Mouse (Mus musculus): ENCODE measurements at regions not wholly inside any gene's neighbourhood (a gene's known extent, or its start where the extent isn't known, plus 50 kb on each side); places are given as distances from the start of the nearest gene placed in this dataset.

DNA sequence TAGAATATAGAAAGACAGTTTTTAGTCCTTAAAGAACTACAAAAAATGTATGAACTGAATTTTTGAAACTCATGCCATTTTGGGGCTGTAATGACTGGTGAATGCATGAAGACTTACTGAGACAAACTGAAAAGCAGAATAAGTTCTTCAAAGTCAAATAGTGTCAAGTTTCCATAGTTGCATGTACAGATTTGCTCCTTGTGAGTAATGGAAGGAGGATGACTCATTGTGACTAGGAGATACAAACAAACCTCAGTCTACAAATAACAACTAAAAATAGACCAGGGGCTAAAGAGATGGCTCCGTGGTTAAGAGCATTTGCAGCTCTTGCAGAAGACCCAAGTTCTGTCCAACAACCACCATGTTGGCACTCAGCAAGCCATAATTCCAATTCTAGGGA, 342.5 kb downstream of the Arl4a start:
- no peak for TF ChIP-seq CTCF (IDR thresholded peaks at IDR 0.05; ENCODE audit: low read depth, low read length)
- TF ChIP-seq POLR2A (IDR thresholded peaks at IDR 0.05; ENCODE audit: extremely low read depth, insufficient read depth, low read length), result no peak

DNA sequence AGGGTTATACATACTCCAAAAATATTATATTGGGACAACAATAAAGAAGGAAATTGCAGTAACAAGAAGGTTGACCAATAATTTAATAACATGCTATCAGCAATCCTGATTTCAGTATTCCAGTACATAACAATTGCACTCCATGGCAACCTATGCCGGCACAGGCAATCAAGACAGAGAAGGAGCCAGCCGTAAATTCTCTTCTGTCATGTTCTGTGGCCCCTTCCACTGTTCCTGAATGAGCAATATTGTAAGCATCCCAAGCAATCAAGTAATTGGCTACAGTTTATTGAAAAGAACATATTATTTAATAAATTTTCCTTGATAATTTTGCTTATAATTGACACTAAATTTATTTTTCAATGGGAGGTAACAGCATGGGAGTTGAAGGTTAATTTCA, 345.8 kb downstream of the Arl4a start:
- Histone ChIP-seq H3K4me3 (ENCODE audit: insufficient read depth, low read depth, low read length) (no peak overlapping the region), H3K4me1 (ENCODE audit: control insufficient read depth, insufficient read depth, low read length) (no peaks in the 10 kb centered on the region), H3K27ac (replicated peaks; ENCODE audit: insufficient read depth, low read depth, low read length) (no peak overlapping the region), H3K9ac (ENCODE audit: low read depth, low read length) (no peak overlapping the region), H3K36me3 (ENCODE audit: control insufficient read depth, insufficient read depth, low read length) (no peaks in the 10 kb centered on the region), H3K79me2 (ENCODE audit: control insufficient read depth, insufficient read depth, low read length) (no peaks in the 10 kb centered on the region), H3K27me3 (ENCODE audit: control insufficient read depth, insufficient read depth, low read length) (no peaks in the 10 kb centered on the region)
- WGBS, result 92% methylated on average over 2 of the region's 2 CpGs
- DNase-seq (ENCODE audit: extremely low read depth, low read depth, low spot score), result no peak
- TF ChIP-seq CTCF (IDR thresholded peaks at IDR 0.05; ENCODE audit: low read depth, low read length) (no peak), POLR2A (IDR thresholded peaks at IDR 0.05; ENCODE audit: extremely low read depth, insufficient read depth, low read length) (no peak)

More for the DNA sequence above, 342.5 kb downstream of the Arl4a start:
- Histone ChIP-seq H3K36me3 (ENCODE audit: control insufficient read depth, insufficient read depth, low read length) (no peaks in the 10 kb centered on the region), H3K27me3 (ENCODE audit: control insufficient read depth, insufficient read depth, low read length) (no peaks in the 10 kb centered on the region), H3K4me1 (ENCODE audit: control insufficient read depth, insufficient read depth, low read length) (no peaks in the 10 kb centered on the region), H3K27ac (replicated peaks; ENCODE audit: insufficient read depth, low read depth, low read length) (no peak overlapping the region), H3K4me3 (ENCODE audit: insufficient read depth, low read depth, low read length) (no peak overlapping the region), H3K79me2 (ENCODE audit: control insufficient read depth, insufficient read depth, low read length) (no peaks in the 10 kb centered on the region), H3K9ac (ENCODE audit: low read depth, low read length) (no peak overlapping the region)
- 64% methylated on average over 1 of the region's 1 CpGs for WGBS
- no peak for DNase-seq (ENCODE audit: extremely low read depth, low read depth, low spot score)

DNA sequence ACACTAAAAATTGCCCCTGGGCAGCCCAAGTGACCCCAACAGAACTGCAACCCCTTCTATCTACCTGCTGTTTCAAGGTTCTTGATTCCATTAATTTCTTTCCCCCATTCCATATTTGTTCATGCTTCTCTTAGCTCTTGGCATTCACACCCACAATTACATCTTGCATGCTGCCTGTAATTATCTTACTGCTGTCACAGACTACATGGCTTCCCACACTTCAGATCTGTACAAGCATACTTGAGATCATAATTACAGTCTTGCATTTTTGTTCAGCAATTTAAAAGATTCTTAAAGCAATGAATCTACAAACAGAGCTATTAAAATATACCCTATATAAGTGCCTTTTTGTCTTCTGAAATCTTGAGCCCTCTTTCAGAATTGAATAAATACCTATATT, 352.4 kb downstream of the Arl4a start:
- no peak overlapping the region for H3K4me3 ChIP-seq (ENCODE audit: insufficient read depth, low read depth, low read length)
- no peak for DNase-seq (ENCODE audit: extremely low read depth, low read depth, low spot score)
- TF ChIP-seq CTCF (IDR thresholded peaks at IDR 0.05; ENCODE audit: low read depth, low read length), result no peak
- H3K27ac ChIP-seq (replicated peaks; ENCODE audit: insufficient read depth, low read depth, low read length), result no peak overlapping the region
- H3K9ac ChIP-seq (ENCODE audit: low read depth, low read length), result no peak overlapping the region
- H3K79me2 ChIP-seq (ENCODE audit: control insufficient read depth, insufficient read depth, low read length), result no peaks in the 10 kb centered on the region
- no peaks in the 10 kb centered on the region for H3K27me3 ChIP-seq (ENCODE audit: control insufficient read depth, insufficient read depth, low read length)
- no peaks in the 10 kb centered on the region for H3K36me3 ChIP-seq (ENCODE audit: control insufficient read depth, insufficient read depth, low read length)
- H3K4me1 ChIP-seq (ENCODE audit: control insufficient read depth, insufficient read depth, low read length), result no peaks in the 10 kb centered on the region

DNA sequence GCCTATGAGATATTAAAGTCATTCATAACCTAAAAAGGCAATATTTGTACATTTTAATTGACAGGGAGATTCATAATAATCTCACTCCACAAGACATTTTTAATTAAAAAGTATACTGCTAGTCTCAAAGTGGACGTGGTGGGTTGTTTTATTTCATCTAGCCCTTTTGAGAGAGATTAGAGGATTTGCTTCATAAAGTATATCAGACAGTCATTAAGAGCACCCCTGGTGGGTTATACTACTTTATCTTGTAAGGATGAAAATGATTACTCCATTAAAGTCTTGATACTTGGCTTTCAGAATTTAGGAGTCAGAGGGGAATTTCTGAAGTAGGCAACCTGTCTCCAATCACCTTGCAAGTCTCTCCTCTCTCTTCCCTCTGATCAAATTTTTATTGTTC, 355.7 kb downstream of the Arl4a start:
- WGBS, result 83% methylated on average over 1 of the region's 1 CpGs
- Histone ChIP-seq H3K4me3 (ENCODE audit: insufficient read depth, low read depth, low read length) (no peak overlapping the region), H3K4me1 (ENCODE audit: control insufficient read depth, insufficient read depth, low read length) (no peaks in the 10 kb centered on the region), H3K79me2 (ENCODE audit: control insufficient read depth, insufficient read depth, low read length) (no peaks in the 10 kb centered on the region), H3K9ac (ENCODE audit: low read depth, low read length) (no peak overlapping the region), H3K27ac (replicated peaks; ENCODE audit: insufficient read depth, low read depth, low read length) (no peak overlapping the region), H3K36me3 (ENCODE audit: control insufficient read depth, insufficient read depth, low read length) (no peaks in the 10 kb centered on the region), H3K27me3 (ENCODE audit: control insufficient read depth, insufficient read depth, low read length) (no peaks in the 10 kb centered on the region)
- TF ChIP-seq POLR2A (IDR thresholded peaks at IDR 0.05; ENCODE audit: extremely low read depth, insufficient read depth, low read length) (no peak), CTCF (IDR thresholded peaks at IDR 0.05; ENCODE audit: low read depth, low read length) (no peak)
- DNase-seq (ENCODE audit: extremely low read depth, low read depth, low spot score), result no peak

DNA sequence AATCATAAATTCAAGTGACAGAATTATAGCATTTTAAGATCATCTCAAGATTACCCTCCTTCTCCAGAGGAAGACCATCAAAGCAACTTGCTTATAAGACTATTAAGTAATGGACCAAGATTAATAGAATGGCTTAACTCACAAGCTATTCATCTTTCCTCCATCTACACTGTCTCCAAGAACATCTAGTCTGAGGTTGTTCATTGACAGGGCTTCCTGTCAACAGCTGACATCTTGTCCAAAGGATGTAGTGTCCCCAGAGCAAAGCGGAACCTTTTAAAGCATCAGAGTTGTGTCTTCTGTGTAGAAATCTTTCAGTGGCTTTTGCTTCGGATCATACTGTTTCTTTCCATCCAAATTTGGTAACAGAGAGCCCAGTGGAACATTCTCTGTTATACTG, 362.2 kb downstream of the Arl4a start:
- Histone ChIP-seq H3K36me3 (ENCODE audit: control insufficient read depth, insufficient read depth, low read length) (no peaks in the 10 kb centered on the region), H3K27me3 (ENCODE audit: control insufficient read depth, insufficient read depth, low read length) (no peaks in the 10 kb centered on the region), H3K4me3 (ENCODE audit: insufficient read depth, low read depth, low read length) (no peak overlapping the region), H3K27ac (replicated peaks; ENCODE audit: insufficient read depth, low read depth, low read length) (no peak overlapping the region), H3K79me2 (ENCODE audit: control insufficient read depth, insufficient read depth, low read length) (no peaks in the 10 kb centered on the region), H3K9ac (ENCODE audit: low read depth, low read length) (no peak overlapping the region), H3K4me1 (ENCODE audit: control insufficient read depth, insufficient read depth, low read length) (no peaks in the 10 kb centered on the region)
- TF ChIP-seq POLR2A (IDR thresholded peaks at IDR 0.05; ENCODE audit: extremely low read depth, insufficient read depth, low read length), result no peak
- TF ChIP-seq CTCF (IDR thresholded peaks at IDR 0.05; ENCODE audit: low read depth, low read length), result no peak
- DNase-seq (ENCODE audit: extremely low read depth, low read depth, low spot score), result no peak
- WGBS, result 82% methylated on average over 2 of the region's 2 CpGs

DNA sequence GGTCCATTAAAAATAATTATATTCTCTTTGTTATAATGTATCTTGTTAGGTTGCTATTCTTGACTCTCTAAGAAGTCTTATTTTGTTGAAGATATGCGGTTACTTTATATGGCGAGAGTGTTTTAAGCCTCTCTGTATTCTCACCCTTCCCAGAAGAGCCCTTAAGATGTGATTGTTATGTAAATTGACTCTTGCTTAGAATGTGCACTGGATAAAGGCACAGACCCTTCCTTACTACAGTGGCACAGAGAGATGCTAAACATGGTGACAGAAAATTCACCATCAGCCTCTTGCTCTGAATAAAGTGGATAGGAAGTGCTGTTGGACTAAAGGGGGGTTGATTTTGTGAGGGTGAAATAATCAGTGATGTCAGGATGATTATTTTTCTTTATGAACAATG, 370.1 kb downstream of the Arl4a start:
- no peak for DNase-seq (ENCODE audit: extremely low read depth, low read depth, low spot score)
- TF ChIP-seq POLR2A (IDR thresholded peaks at IDR 0.05; ENCODE audit: extremely low read depth, insufficient read depth, low read length) (no peak), CTCF (IDR thresholded peaks at IDR 0.05; ENCODE audit: low read depth, low read length) (no peak)
- no peaks in the 10 kb centered on the region for H3K36me3 ChIP-seq (ENCODE audit: control insufficient read depth, insufficient read depth, low read length)
- WGBS, result 86% methylated on average over 2 of the region's 2 CpGs
- H3K4me1 ChIP-seq (ENCODE audit: control insufficient read depth, insufficient read depth, low read length), result no peaks in the 10 kb centered on the region
- no peak overlapping the region for H3K4me3 ChIP-seq (ENCODE audit: insufficient read depth, low read depth, low read length)
- H3K27ac ChIP-seq (replicated peaks; ENCODE audit: insufficient read depth, low read depth, low read length), result no peak overlapping the region
- no peaks in the 10 kb centered on the region for H3K27me3 ChIP-seq (ENCODE audit: control insufficient read depth, insufficient read depth, low read length)
- H3K79me2 ChIP-seq (ENCODE audit: control insufficient read depth, insufficient read depth, low read length), result no peaks in the 10 kb centered on the region
- H3K9ac ChIP-seq (ENCODE audit: low read depth, low read length), result no peak overlapping the region
